Mouse (Mus musculus) macrophage (primary cell): ENCODE results near the gene Hsd17b2. TPM values are rescaled to one million over a fixed set of nuclear protein-coding genes. Genes with fewer than 3 reads are reported as not detected.

Source experiments
- H3K27ac ChIP-seq: fragments of 350-480 bp; formaldehyde crosslinking; 2 replicates; pipeline ENCODE4 v1.9.0; 2021
- H3K36me3 ChIP-seq: fragments of 350-480 bp; formaldehyde crosslinking; 2 replicates; pipeline ENCODE4 v1.9.0; 2021; ENCODE audit errors: inconsistent target
- H3K4me3 ChIP-seq: fragments of 350-480 bp; formaldehyde crosslinking; 2 replicates; pipeline ENCODE4 v1.9.0; 2021; ENCODE audit errors: inconsistent target
- H3K79me2 ChIP-seq: fragments of 350-480 bp; formaldehyde crosslinking; 2 replicates; pipeline ENCODE4 v1.9.0; 2021; ENCODE audit errors: inconsistent target
- WGBS: methylation state at CpG from one replicate; pipeline ENCODE4 v1.1.7; 2026; ENCODE audit warnings: inconsistent platforms; ENCODE audit not compliant: missing documents; 5-methylcytosine and 5-hydroxymethylcytosine counted together
- polyA plus RNA-seq: library from polyadenylated mRNA; stranded (reverse); fragments of 250-400 nt; gene quantifications from 3 replicates; pipeline ENCODE4 v1.2.4, GENCODE M21; 2018; ENCODE audit warnings: inconsistent platforms

Hsd17b2 gene
- polyA plus RNA-seq, 1 experiment from 2014 or later: not detected

DNA sequence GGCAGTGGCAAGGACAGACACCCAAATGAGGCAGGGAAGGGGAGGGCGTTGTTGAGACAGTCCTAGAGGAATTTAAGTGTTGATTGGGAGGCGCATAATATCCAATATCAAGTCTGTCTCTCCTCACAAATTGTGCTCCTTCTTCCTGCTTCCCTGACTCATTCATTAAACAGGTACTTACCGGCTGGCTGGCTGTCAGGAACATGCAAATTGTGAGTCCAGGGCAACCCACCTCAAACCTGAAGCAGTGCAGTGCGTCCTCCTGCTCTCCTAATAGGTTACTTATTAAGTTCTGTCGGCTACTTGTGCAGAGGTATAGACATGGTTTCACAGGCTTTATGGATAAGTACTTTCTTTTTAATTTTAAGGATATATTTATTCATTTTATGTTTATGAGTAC is 103.7 kb downstream of the Hsd17b2 start:
- Histone ChIP-seq H3K36me3 (no peaks in the 10 kb centered on the region), H3K27ac (no peak overlapping the region), H3K79me2 (peaks cover 11% of the 10 kb centered on the region), H3K4me3 (no peak overlapping the region)
- 90% methylated on average over 5 of the region's 5 CpGs for WGBS

Other genes starting within 250 kb of the Hsd17b2 start
- 60.7 to 76.4 TPM (median 68.0 TPM) in 3 replicates for gene Plcg2, start 203.6 kb upstream of the Hsd17b2 start, polyA plus RNA-seq
- gene Sdr42e1, start 28.2 kb upstream of the Hsd17b2 start, polyA plus RNA-seq: 4.4 to 8.0 TPM (median 6.1 TPM) in 3 replicates
- gene Mphosph6, start 100.0 kb downstream of the Hsd17b2 start, polyA plus RNA-seq: 19.0 to 42.3 TPM (median 35.0 TPM) in 3 replicates